Comparison of ENCODE assay signal across 8 mouse cellular contexts in genomic region chr1:98094811-98095245, GRCm38 (mm10). TPM values are rescaled to one million over a fixed set of nuclear protein-coding genes. Genes with fewer than 3 reads are reported as not detected.
DNase-seq lines count a peak whose midpoint lies in the region; ATAC-seq and TF ChIP-seq lines count a peak whose summit lies in the region.

No protein-coding gene starts in this region.

- H3K79me2 ChIP-seq in heart, adult 2 months (replicated peaks; ENCODE audit: control insufficient read depth, insufficient read depth, low read length) = peaks cover 4% of the 10 kb centered on the region

- ATAC-seq in heart, postnatal 0 days (ENCODE audit: insufficient read depth, low read depth) = peak; percentile 42

- TF ChIP-seq POLR2A in heart, adult 2 months (IDR thresholded peaks at IDR 0.05; ENCODE audit: insufficient read depth, low read depth, low read length) = no peak

- DNase-seq in heart, adult 2 months = no peak
- no peak for DNase-seq in heart, postnatal 36 days
- DNase-seq in ES-CJ7 (ENCODE audit: low read depth, low spot score) = peak; percentile 52
- DNase-seq in embryo, embryonic 10.5 days (ENCODE audit: low spot score) = peak; percentile 63
- peak; percentile 51 for DNase-seq in heart, postnatal 0 days (ENCODE audit: low spot score)
- DNase-seq in limb, embryonic 10.5 days (ENCODE audit: low spot score) = peak; percentile 61
- DNase-seq in midbrain, embryonic 10.5 days (ENCODE audit: low spot score) = no peak
- DNase-seq in thymus, postnatal 4 days = no peak

- H3K36me3 ChIP-seq in heart, adult 2 months (ENCODE audit: control insufficient read depth, insufficient read depth, low read length) = no peaks in the 10 kb centered on the region
- H3K36me3 ChIP-seq in heart, postnatal 0 days (replicated peaks; ENCODE audit: control insufficient read depth, insufficient read depth, low read length) = no peaks in the 10 kb centered on the region
- no peaks in the 10 kb centered on the region for H3K36me3 ChIP-seq in limb, embryonic 10.5 days
- H3K36me3 ChIP-seq in midbrain, embryonic 10.5 days = no peaks in the 10 kb centered on the region

- intact Hi-C loops in heart, adult 2 months (cut with DNase I) = loop anchor here (1.0 kb wide), 2 partner anchors 118 to 325 kb away; partner anchors contain the start of genes Gin1 and Ppip5k2
- intact Hi-C loops in heart, postnatal 36 days (cut with DNase I) = loop anchor here (2.0 to 5.0 kb wide), 4 partner anchors 42 to 433 kb away; partner anchors contain the start of gene D1Ertd622e

- peak overlapping the region; percentile 90 for H3K9ac ChIP-seq in heart, adult 2 months (ENCODE audit: low read depth, low read length)
- H3K9ac ChIP-seq in heart, postnatal 0 days (replicated peaks; ENCODE audit: low read depth, low read length) = peak overlapping the region; percentile 67

- H3K27me3 ChIP-seq in heart, adult 2 months (ENCODE audit: control insufficient read depth, insufficient read depth, low read length) = no peaks in the 10 kb centered on the region
- H3K27me3 ChIP-seq in heart, postnatal 0 days (ENCODE audit: control insufficient read depth, insufficient read depth, low read length) = no peaks in the 10 kb centered on the region
- no peaks in the 10 kb centered on the region for H3K27me3 ChIP-seq in limb, embryonic 10.5 days (ENCODE audit: low read depth, poor library complexity, severe bottlenecking)
- peaks cover 9% of the 10 kb centered on the region for H3K27me3 ChIP-seq in midbrain, embryonic 10.5 days (ENCODE audit: low read depth, poor library complexity, severe bottlenecking)

- TF ChIP-seq CTCF in heart, adult 2 months (IDR thresholded peaks at IDR 0.05) = no peak
- TF ChIP-seq CTCF in heart, postnatal 0 days (IDR thresholded peaks at IDR 0.05; ENCODE audit: low read depth) = no peak

- under 1% methylated on average over 20 of the region's 20 CpGs for WGBS in heart, adult 2 months
- WGBS in heart, postnatal 0 days = under 1% methylated on average over 20 of the region's 20 CpGs
- WGBS in limb, embryonic 10.5 days = under 1% methylated on average over 20 of the region's 20 CpGs
- under 1% methylated on average over 20 of the region's 20 CpGs for WGBS in midbrain, embryonic 10.5 days

- H3K9me3 ChIP-seq in heart, postnatal 0 days (replicated peaks; ENCODE audit: control insufficient read depth, low read length) = no peaks in the 10 kb centered on the region
- no peaks in the 10 kb centered on the region for H3K9me3 ChIP-seq in limb, embryonic 10.5 days (replicated peaks)
- no peaks in the 10 kb centered on the region for H3K9me3 ChIP-seq in midbrain, embryonic 10.5 days (replicated peaks)

- H3K4me1 ChIP-seq in heart, adult 2 months (ENCODE audit: control insufficient read depth, insufficient read depth, low read length) = peaks cover 3% of the 10 kb centered on the region
- peaks cover 14% of the 10 kb centered on the region for H3K4me1 ChIP-seq in heart, postnatal 0 days (ENCODE audit: control insufficient read depth, insufficient read depth)
- H3K4me1 ChIP-seq in limb, embryonic 10.5 days = peaks cover 10% of the 10 kb centered on the region; the same call in 1 of the 2 replicates
- peaks cover 28% of the 10 kb centered on the region for H3K4me1 ChIP-seq in midbrain, embryonic 10.5 days

- H3K4me3 ChIP-seq in heart, adult 2 months = peak overlapping the region; percentile 94
- H3K4me3 ChIP-seq in heart, postnatal 0 days (ENCODE audit: low read depth, low read length) = peak overlapping the region; percentile 90
- peak overlapping the region; percentile 77 for H3K4me3 ChIP-seq in limb, embryonic 10.5 days
- H3K4me3 ChIP-seq in midbrain, embryonic 10.5 days = peak overlapping the region; percentile 83

- peak overlapping the region; percentile 87 for H3K27ac ChIP-seq in heart, adult 2 months
- H3K27ac ChIP-seq in heart, postnatal 0 days (ENCODE audit: low read depth) = peak overlapping the region; percentile 76
- H3K27ac ChIP-seq in limb, embryonic 10.5 days = peak overlapping the region; percentile 91
- peak overlapping the region; percentile 94 for H3K27ac ChIP-seq in midbrain, embryonic 10.5 days (replicated peaks)

- H3K4me2 ChIP-seq in heart, postnatal 0 days (ENCODE audit: low read depth, low read length) = peak overlapping the region; percentile 85

- TF ChIP-seq EP300 in heart, adult 2 months (IDR thresholded peaks at IDR 0.05; ENCODE audit: insufficient read depth, low read depth, low read length) = no peak
- TF ChIP-seq EP300 in heart, postnatal 0 days (IDR thresholded peaks at IDR 0.05; ENCODE audit: low read depth) = no peak

RNA-seq across cellular contexts. Expression of gene Pam, which starts 0.6 kb away (rescaled TPM):
- total RNA-seq in heart, adult 2 months (2021) = 100 to 1,000 TPM; 593 to 641 TPM
- polyA plus RNA-seq in heart, adult 2 months (2012; rRNA removed) = 313 and 472 TPM in 2 replicates
- 100 to 1,000 TPM; 586 to 674 TPM for total RNA-seq in heart, postnatal 36 days (2021)
- 1,082 and 1,791 TPM in 2 replicates for total RNA-seq in heart, postnatal 0 days (2014; rRNA removed; ENCODE audit: low replicate concordance)
- polyA plus RNA-seq in heart, postnatal 0 days (2015; fragmentation: Nextera tagmentation; extraction: Ambion mirVana) = 804 and 821 TPM in 2 replicates
- polyA plus RNA-seq in limb, embryonic 10.5 days (2016; fragmentation: Nextera tagmentation; extraction: Ambion mirVana) = 9.8 and 10.1 TPM in 2 replicates
- 18.9 and 23.9 TPM in 2 replicates for polyA plus RNA-seq in midbrain, embryonic 10.5 days (2016; fragmentation: Nextera tagmentation; extraction: Ambion mirVana)

Comparison
In these comparisons a context has a peak if more than half of its experiments do, and no peak if none do; other contexts are left out.
1. DNase-seq: peak in ES-CJ7 (single experiment), embryo, embryonic 10.5 days (single experiment), heart, postnatal 0 days (single experiment) and limb, embryonic 10.5 days (single experiment); none in heart, adult 2 months (0 of 2), heart, postnatal 36 days (0 of 2), midbrain, embryonic 10.5 days (single experiment) and thymus, postnatal 4 days (single experiment).
2. RNA of gene Pam, which starts 0.6 kb away (polyA plus RNA-seq): 804 to 821 TPM in heart, postnatal 0 days and 313 to 472 TPM in heart, adult 2 months; 18.9 to 23.9 TPM in midbrain, embryonic 10.5 days and 9.8 to 10.1 TPM in limb, embryonic 10.5 days; every median in the first group is over 10 times any median in the second.
3. Peak in every context shown above with its lines, with median percentiles within 50 percentile points of each other: H3K27ac ChIP-seq and H3K4me3 ChIP-seq.